Mouse (Mus musculus) liver, embryonic 14.5 days (tissue): ENCODE data around the gene Ggact. TPM values are rescaled to one million over a fixed set of nuclear protein-coding genes. Genes with fewer than 3 reads are reported as not detected.
A peak's percentile ranks its signal among the peaks of the same experiment; 100 is the strongest.

Experiments
- ATAC-seq: fragments of 200-750 bp; cut with Nextera tagmentation; 2 replicates; pipeline ENCODE4 v1.8.0; 2017; ENCODE audit warnings: moderate number of reproducible peaks, mild to moderate bottlenecking, moderate library complexity; ENCODE audit not compliant: insufficient read depth
- DNase-seq, 3 experiments: peaks; one replicate each; pipeline ENCODE4 v3.0.0-alpha.2; 2012 to 2013; ENCODE audit warnings: low read depth in 3 of 3, low spot score in 3 of 3
- H3K27ac ChIP-seq: fragments of 300-500 bp; sonication (generic); 2 replicates; pipeline ENCODE4 v1.5.1; 2014; ENCODE audit warnings: moderate library complexity, mild to moderate bottlenecking, control low read depth, inconsistent platforms
- H3K27me3 ChIP-seq: fragments of 300-500 bp; sonication (generic); 2 replicates; pipeline ENCODE4 v1.6.1; 2014; ENCODE audit warnings: mild to moderate bottlenecking, low read length, moderate library complexity; ENCODE audit not compliant: control insufficient read depth, insufficient read depth
- H3K36me3 ChIP-seq: fragments of 300-500 bp; sonication (generic); replicated peaks from 2 replicates; pipeline ENCODE4 v1.6.1; 2014; ENCODE audit warnings: low read depth; ENCODE audit not compliant: control insufficient read depth, insufficient read depth
- H3K4me1 ChIP-seq, 2 experiments: fragments of 200-500 bp in 1 of 2; fragments of 300-500 bp in 1 of 2; sonication (generic) in 1 of 2; replicated peaks; 2 replicates each; pipeline ENCODE4 v1.6.1; 2012 to 2014; ENCODE audit warnings: antibody characterized with exemption in 1 of 2, inconsistent platforms in 1 of 2, low read length in 1 of 2; ENCODE audit not compliant: control insufficient read depth in 2 of 2, insufficient read depth in 2 of 2
- H3K4me2 ChIP-seq: fragments of 300-500 bp; sonication (generic); 2 replicates; pipeline ENCODE4 v1.6.1; 2014; ENCODE audit warnings: low read depth, mild to moderate bottlenecking, control low read depth, moderate library complexity
- H3K4me3 ChIP-seq, 2 experiments: fragments of 200-500 bp in 1 of 2; fragments of 300-500 bp in 1 of 2; sonication (generic) in 1 of 2; 2 replicates each; pipeline ENCODE4 v1.5.1; 2012 to 2014; ENCODE audit warnings: low read depth in 2 of 2, low read length in 2 of 2, mild to moderate bottlenecking in 2 of 2, control low read depth in 1 of 2, inconsistent platforms in 1 of 2, moderate library complexity in 1 of 2; ENCODE audit not compliant: insufficient read depth in 1 of 2
- H3K9ac ChIP-seq: fragments of 300-500 bp; sonication (generic); replicated peaks from 2 replicates; pipeline ENCODE4 v1.6.1; 2014; ENCODE audit warnings: mild to moderate bottlenecking, control low read depth, moderate library complexity
- H3K9me3 ChIP-seq: fragments of 300-500 bp; sonication (generic); 2 replicates; pipeline ENCODE4 v1.6.1; 2016; ENCODE audit warnings: low read length, mixed read lengths; ENCODE audit not compliant: control insufficient read depth
- CTCF ChIP-seq: IDR thresholded peaks from 2 replicates; pipeline ENCODE4 v1.5.1; 2016; ENCODE audit warnings: antibody characterized with exemption, low read depth, control low read depth
- EP300 ChIP-seq: IDR thresholded peaks from 2 replicates; pipeline ENCODE4 v1.6.1; 2016; ENCODE audit warnings: antibody characterized with exemption, low read depth
- WGBS: fragments of 180-500 bp; shearing (Covaris S2); extraction: QIAGEN DNeasy Blood & Tissue Kit; methylation state at CpG from one replicate; pipeline ENCODE4 v1.1.7; 2014; ENCODE audit not compliant: insufficient replicate concordance; 5-methylcytosine and 5-hydroxymethylcytosine counted together
- polyA plus RNA-seq, 2 experiments: library from polyadenylated mRNA; depleted of rRNA in 1 of 2; stranded (reverse) in 1 of 2; unstranded in 1 of 2; fragments of >200 nt; fragmentation: Nextera tagmentation in 1 of 2; extraction: Ambion mirVana in 1 of 2; gene quantifications; 2 replicates each; pipeline versions ENCODE4 v1.2.1 to v1.2.3; 2012 to 2014

The Ggact gene
- polyA plus RNA-seq, 2 experiments = 13.1 to 14.7 TPM

- no peak overlapping the region for H3K4me2 ChIP-seq
- no peak overlapping the region for H3K27ac ChIP-seq
- TF ChIP-seq EP300 (no peak), CTCF (no peak)
- H3K4me3 ChIP-seq = no peak overlapping the region
- ATAC-seq (no peak), DNase-seq (no peak)
- H3K9ac ChIP-seq = no peak overlapping the region
- 0 out of 4 replicates have a peak, but pooled peaks cover 0 to 2% of the 10 kb centered on the region in 2 experiments for H3K4me1 ChIP-seq
- no peaks in the 10 kb centered on the region for H3K36me3 ChIP-seq
- H3K9me3 ChIP-seq = no peaks in the 10 kb centered on the region
- H3K27me3 ChIP-seq = no peaks in the 10 kb centered on the region
- 76% methylated on average over 1 of the region's 1 CpGs for WGBS
These were observed 4.1 kb upstream of the Ggact start for GRCm38 (mm10) chr14:122917676-122918075.

DNA sequence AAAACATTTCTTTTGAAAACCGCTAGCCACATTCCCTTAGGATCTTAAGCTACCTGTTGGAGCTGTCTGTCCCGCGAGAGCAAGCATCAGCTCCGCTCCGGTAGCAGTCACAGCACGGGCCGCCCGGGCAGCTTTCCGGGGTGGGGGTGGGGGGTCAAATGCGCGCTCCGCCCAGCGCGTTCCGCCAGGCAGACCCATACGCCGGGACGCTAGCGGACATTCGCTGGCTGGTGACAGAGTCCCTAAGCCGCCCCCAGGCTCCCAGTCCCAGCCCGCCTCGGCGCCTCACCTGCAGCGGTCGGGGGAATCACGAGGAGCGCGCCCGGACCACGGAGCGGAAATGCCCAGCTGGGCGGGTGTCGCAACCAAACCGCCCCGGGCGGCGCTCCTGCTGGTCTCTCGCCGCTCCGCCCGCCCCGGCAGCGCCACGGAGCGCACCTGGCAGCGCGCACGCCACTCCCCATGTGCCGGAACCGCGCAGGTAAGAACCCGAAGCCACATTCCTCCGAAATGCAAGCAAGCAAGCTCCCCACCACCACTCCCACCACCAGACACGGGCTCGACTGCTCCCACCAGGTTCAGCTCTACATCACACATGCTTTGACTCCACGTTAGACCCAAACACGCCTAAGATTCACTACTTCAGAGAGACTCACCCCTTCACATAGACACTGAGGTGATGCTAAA is 602 bp downstream of the Ggact start:
- Histone ChIP-seq H3K4me2 (peak overlapping the region; percentile 81), H3K27ac (no peak overlapping the region), H3K36me3 (no peaks in the 10 kb centered on the region), H3K9me3 (no peaks in the 10 kb centered on the region), H3K4me3 (peak overlapping the region; percentile 65 to 77), H3K9ac (peak overlapping the region; percentile 73), H3K27me3 (no peaks in the 10 kb centered on the region), H3K4me1 (peaks cover 2 to 6% of the 10 kb centered on the region in 2 experiments; a peak in 1 of 4 replicates)
- no peak for TF ChIP-seq EP300
- ATAC-seq (peak; percentile 80), DNase-seq (peak; percentile 30 to 41 (median 36))
- under 1% methylated on average over 56 of the region's 58 CpGs for WGBS

DNA sequence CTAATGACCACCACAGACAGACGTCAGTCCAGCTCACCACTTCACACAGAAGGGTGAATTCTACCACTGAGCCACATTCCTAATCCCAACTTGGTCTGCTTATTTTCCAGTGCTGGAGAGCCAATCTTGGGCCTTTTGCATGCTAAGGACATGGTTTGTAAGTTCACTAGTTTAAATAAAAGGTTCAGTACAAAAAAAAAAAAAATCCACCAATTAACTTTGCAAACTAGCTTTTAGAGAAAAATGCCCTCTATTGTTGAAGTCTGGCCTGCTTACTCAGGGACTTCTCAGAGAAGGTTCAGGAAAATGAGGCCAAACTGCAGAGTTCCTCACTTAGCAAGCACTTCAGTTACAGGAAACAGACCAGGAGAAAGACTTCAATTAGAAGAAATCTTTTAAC is 1.4 kb downstream of the Ggact start:
- no peak for ATAC-seq
- peak overlapping the region; percentile 65 to 77; a peak in 3 of 4 replicates for H3K4me3 ChIP-seq
- H3K36me3 ChIP-seq = no peaks in the 10 kb centered on the region
- 75% methylated on average over 1 of the region's 1 CpGs for WGBS
- peak overlapping the region; percentile 81 for H3K4me2 ChIP-seq
- H3K9ac ChIP-seq = peak overlapping the region; percentile 73
- TF ChIP-seq EP300 (no peak), CTCF (no peak)
- no peak overlapping the region for H3K27ac ChIP-seq
- H3K9me3 ChIP-seq = no peaks in the 10 kb centered on the region
- no peaks in the 10 kb centered on the region for H3K27me3 ChIP-seq
- no peak for DNase-seq
- H3K4me1 ChIP-seq = peaks cover 2 to 6% of the 10 kb centered on the region in 2 experiments; a peak in 1 of 4 replicates

DNA sequence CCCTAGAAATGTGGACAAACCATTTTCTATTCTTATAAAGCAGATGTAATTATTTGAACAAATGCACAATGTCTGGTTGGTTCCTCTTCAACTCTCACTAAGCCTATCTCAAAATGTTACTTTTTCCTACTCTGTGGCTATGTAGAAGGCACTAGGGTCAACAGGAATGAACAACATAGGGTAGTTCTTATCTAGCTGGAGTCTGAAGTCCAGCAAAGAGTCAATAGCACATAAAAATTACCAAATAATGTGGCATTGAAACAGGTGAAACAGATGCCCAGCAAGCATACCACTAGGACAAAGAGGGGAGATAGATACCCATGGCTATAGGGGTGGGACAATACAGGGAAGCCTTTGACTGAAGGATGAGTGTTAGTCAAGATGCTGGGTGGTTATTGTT is 2.3 kb downstream of the Ggact start:
- DNase-seq (no peak), ATAC-seq (no peak)
- TF ChIP-seq CTCF (no peak), EP300 (no peak)
- H3K27ac ChIP-seq = no peak overlapping the region
- H3K4me3 ChIP-seq = no peak overlapping the region
- peak overlapping the region; percentile 81 for H3K4me2 ChIP-seq
- peaks cover 2 to 6% of the 10 kb centered on the region in 2 experiments; a peak in 1 of 4 replicates for H3K4me1 ChIP-seq
- no peaks in the 10 kb centered on the region for H3K27me3 ChIP-seq
- no peaks in the 10 kb centered on the region for H3K36me3 ChIP-seq
- no peaks in the 10 kb centered on the region for H3K9me3 ChIP-seq
- no peak overlapping the region for H3K9ac ChIP-seq

GRCm38 (mm10) chr14:122909368-122910091 is 4.0 kb downstream of the Ggact start:
- Histone ChIP-seq H3K9me3 (no peaks in the 10 kb centered on the region), H3K4me2 (no peak overlapping the region), H3K27me3 (no peaks in the 10 kb centered on the region), H3K4me3 (no peak overlapping the region), H3K36me3 (no peaks in the 10 kb centered on the region), H3K9ac (no peak overlapping the region), H3K27ac (no peak overlapping the region), H3K4me1 (peaks cover 2 to 6% of the 10 kb centered on the region in 2 experiments; a peak in 1 of 4 replicates)
- TF ChIP-seq CTCF (no peak), EP300 (no peak)
- DNase-seq = no peak
- 68% methylated on average over 5 of the region's 5 CpGs for WGBS
- no peak for ATAC-seq
